Mouse (Mus musculus) CH12.LX (cell line): Measurements from ENCODE around the gene Vti1a.

Source experiments
- MEF2A ChIP-seq: IDR thresholded peaks from 2 replicates; pipeline ENCODE4 v1.6.1; 2014; ENCODE audit warnings: low read depth, mild to moderate bottlenecking, inconsistent platforms, low read length, improper control_type of control experiment, borderline replicate concordance
- UBTF ChIP-seq: IDR thresholded peaks from 2 replicates; pipeline ENCODE4 v1.6.1; 2012; ENCODE audit warnings: low read depth, mild to moderate bottlenecking, inconsistent platforms, low read length, improper control_type of control experiment, moderate library complexity
- ZMIZ1 ChIP-seq: IDR thresholded peaks from 2 replicates; pipeline ENCODE4 v1.6.1; 2012; ENCODE audit warnings: low read depth, mild to moderate bottlenecking, inconsistent platforms, low read length, improper control_type of control experiment

DNA sequence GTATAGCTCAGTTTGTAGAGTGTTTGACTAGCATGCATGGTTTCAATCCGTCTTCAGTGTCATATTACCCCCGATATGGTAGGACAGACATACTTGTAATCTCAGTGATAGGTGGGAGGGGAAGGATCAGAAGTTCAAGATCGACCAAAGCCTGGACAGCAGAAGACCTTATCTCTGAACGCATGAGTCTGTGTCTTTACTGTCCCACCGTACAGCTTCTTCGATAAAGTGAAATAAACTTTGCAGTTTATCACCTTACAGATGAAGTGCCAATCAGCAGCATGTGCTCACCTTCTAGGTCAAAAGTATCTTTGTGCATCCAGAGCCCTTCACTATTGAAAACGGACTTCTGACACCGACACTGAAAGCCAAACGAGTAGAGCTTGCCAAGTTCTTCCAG, 21.0 kb upstream of the Vti1a start:
- TF ChIP-seq MEF2A, result no peak
- no peak for TF ChIP-seq ZMIZ1
- no peak for TF ChIP-seq UBTF
